Mouse (Mus musculus): ENCODE data around the gene Gm20388. TPM values are rescaled to one million over a fixed set of nuclear protein-coding genes. Genes with fewer than 3 reads are reported as not detected.
A peak's percentile ranks its signal among the peaks of the same experiment; 100 is the strongest.

Gm20388 gene
- polyA plus RNA-seq, 1 experiment = 28.1 TPM

DNA sequence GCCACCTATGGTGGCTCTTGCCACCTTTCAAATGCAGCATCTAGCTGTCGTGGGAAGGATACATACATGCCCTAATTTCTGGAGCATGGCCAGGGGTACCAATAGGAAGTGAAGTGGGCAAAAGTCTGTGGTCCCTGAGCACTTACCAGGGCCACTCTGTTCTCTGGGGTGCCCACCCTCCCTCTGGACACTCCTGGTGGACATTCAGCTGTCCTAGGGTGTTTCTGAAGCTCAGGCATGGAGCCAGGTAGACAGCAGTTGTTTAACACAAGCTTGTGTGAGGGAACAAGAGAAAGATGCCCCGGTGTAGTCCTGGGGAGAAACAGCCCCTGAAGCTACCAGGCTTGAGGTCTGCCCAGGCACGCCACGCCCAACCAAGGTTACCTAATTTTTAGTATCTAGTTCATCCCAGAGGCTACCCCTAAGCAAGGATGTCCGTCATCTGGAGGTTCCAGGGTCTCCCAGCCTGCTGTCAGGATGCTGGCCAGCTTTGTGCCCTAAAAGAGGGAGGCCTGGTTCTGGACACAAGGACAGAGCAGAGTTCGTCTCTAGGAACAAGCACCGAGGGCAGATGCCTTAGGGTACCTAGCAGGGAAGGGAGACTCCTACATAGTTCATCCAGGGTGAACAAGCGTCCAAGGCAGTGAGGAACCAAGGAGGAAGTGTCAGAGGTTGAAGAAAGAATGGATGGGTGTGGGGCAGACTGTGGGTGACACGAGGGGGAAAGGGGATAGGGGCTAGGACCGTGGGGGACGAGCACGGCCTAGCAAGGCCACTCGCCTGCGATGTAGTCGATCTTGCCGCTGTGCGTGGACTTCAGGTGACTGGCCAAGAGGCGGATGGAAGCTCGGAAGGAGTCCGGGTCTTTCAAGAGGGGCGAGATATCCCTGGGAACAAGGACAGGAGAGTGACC lies 2665.3 kb downstream of the Gm20388 start:
- H3K9me3 ChIP-seq (replicated peaks; ENCODE audit: control insufficient read depth, insufficient read depth, low read length, poor library complexity, severe bottlenecking) = no peaks in the 10 kb centered on the region
- peak overlapping the region; percentile 65 for H3K27ac ChIP-seq (ENCODE audit: insufficient read depth, low read length)
- peak overlapping the region; percentile 93 for H3K4me3 ChIP-seq (ENCODE audit: low read depth, low read length)
- H3K27me3 ChIP-seq (ENCODE audit: control insufficient read depth, insufficient read depth, low read length, poor library complexity, severe bottlenecking) = no peaks in the 10 kb centered on the region
- peaks cover 29% of the 10 kb centered on the region for H3K36me3 ChIP-seq (ENCODE audit: control insufficient read depth, insufficient read depth, low read length, poor library complexity, severe bottlenecking)
- TF ChIP-seq CTCF (IDR thresholded peaks at IDR 0.05; ENCODE audit: low read depth, low read length) (no peak), EP300 (IDR thresholded peaks at IDR 0.05; ENCODE audit: insufficient read depth, low read depth, low read length) (no peak), POLR2A (IDR thresholded peaks at IDR 0.05; ENCODE audit: insufficient read depth, low read length) (no peak)
- H3K9ac ChIP-seq (ENCODE audit: low read depth, poor library complexity, severe bottlenecking) = peak overlapping the region; percentile 91
- H3K4me1 ChIP-seq (ENCODE audit: control insufficient read depth, insufficient read depth, low read length) = peaks cover 14% of the 10 kb centered on the region

GRCm38 (mm10) chr8:122576648-122577022 lies 2666.0 kb downstream of the Gm20388 start, which contains the start of gene Aprt:
Gene Aprt, minus strand, starts transcription at chr8:122576909.
- peak within 1 kb of the TSS; percentile 93 for H3K4me3 ChIP-seq (ENCODE audit: low read depth, low read length)
- peaks cover 14% of the 10 kb centered on the region for H3K4me1 ChIP-seq (ENCODE audit: control insufficient read depth, insufficient read depth, low read length)
- H3K27me3 ChIP-seq (ENCODE audit: control insufficient read depth, insufficient read depth, low read length, poor library complexity, severe bottlenecking) = no peaks in the 10 kb centered on the region
- H3K27ac ChIP-seq (ENCODE audit: insufficient read depth, low read length) = peak within 1 kb of the TSS; percentile 83
- TF ChIP-seq EP300 (IDR thresholded peaks at IDR 0.05; ENCODE audit: insufficient read depth, low read depth, low read length) (peak; percentile 49; the same call in 1 of the 2 replicates), CTCF (IDR thresholded peaks at IDR 0.05; ENCODE audit: low read depth, low read length) (no peak), POLR2A (IDR thresholded peaks at IDR 0.05; ENCODE audit: insufficient read depth, low read length) (peak; percentile 93)
- H3K9me3 ChIP-seq (replicated peaks; ENCODE audit: control insufficient read depth, insufficient read depth, low read length, poor library complexity, severe bottlenecking) = no peaks in the 10 kb centered on the region
- H3K9ac ChIP-seq (ENCODE audit: low read depth, poor library complexity, severe bottlenecking) = peak within 1 kb of the TSS; percentile 91
- peaks cover 22% of the 10 kb centered on the region for H3K36me3 ChIP-seq (ENCODE audit: control insufficient read depth, insufficient read depth, low read length, poor library complexity, severe bottlenecking)

DNA sequence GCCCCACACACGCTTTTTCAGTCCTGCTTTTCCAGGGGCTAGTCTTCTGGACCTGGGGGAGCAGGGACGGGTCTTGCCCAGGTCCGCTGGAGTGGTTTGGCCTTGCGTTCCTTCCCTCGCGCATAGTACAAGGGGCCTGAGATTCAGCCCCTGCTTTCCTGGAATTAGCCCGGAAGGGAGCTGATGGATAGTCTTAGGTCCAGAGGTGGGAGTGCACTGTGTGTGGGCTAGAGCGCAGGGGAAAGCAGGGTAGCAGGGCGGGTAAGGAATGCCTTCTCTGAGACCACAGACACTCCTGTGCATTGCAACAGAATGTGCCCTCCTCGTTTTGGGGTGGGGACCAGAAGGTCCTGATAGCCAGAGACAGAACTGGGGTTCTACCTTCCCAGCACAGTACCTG lies 2666.5 kb downstream of the Gm20388 start:
- no peak for TF ChIP-seq CTCF (IDR thresholded peaks at IDR 0.05; ENCODE audit: low read depth, low read length)
- TF ChIP-seq POLR2A (IDR thresholded peaks at IDR 0.05; ENCODE audit: insufficient read depth, low read length) = no peak
- TF ChIP-seq EP300 (IDR thresholded peaks at IDR 0.05; ENCODE audit: insufficient read depth, low read depth, low read length) = no peak
- H3K36me3 ChIP-seq (ENCODE audit: control insufficient read depth, insufficient read depth, low read length, poor library complexity, severe bottlenecking) = peaks cover 17% of the 10 kb centered on the region
- peak overlapping the region; percentile 91 for H3K9ac ChIP-seq (ENCODE audit: low read depth, poor library complexity, severe bottlenecking)
- H3K9me3 ChIP-seq (replicated peaks; ENCODE audit: control insufficient read depth, insufficient read depth, low read length, poor library complexity, severe bottlenecking) = no peaks in the 10 kb centered on the region
- no peaks in the 10 kb centered on the region for H3K27me3 ChIP-seq (ENCODE audit: control insufficient read depth, insufficient read depth, low read length, poor library complexity, severe bottlenecking)
- H3K27ac ChIP-seq (ENCODE audit: insufficient read depth, low read length) = peak overlapping the region; percentile 83
- peak overlapping the region; percentile 35 for H3K4me3 ChIP-seq (ENCODE audit: low read depth, low read length)
- peaks cover 14% of the 10 kb centered on the region for H3K4me1 ChIP-seq (ENCODE audit: control insufficient read depth, insufficient read depth, low read length)

DNA sequence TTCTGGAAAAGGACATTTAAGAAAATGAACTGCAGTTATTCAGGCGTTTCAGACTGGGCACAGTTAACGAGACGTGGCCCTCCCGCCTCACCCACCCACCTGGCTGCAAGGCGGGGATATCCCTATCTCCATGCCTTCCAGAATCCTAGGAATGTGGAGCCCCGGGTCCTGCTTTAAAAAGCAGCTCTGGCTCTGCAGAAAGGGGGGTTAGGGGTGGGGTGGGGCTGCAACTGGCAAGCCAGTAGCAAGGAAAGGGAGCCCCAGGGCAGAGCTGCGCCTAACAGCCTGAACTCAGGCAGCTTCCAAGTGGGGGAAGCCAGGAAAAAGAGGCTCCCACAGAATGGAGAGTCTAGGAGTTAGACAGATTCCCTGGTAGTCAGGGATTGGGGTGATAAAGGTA lies 2668.6 kb downstream of the Gm20388 start:
- Histone ChIP-seq H3K9ac (ENCODE audit: low read depth, poor library complexity, severe bottlenecking) (no peak overlapping the region), H3K4me1 (ENCODE audit: control insufficient read depth, insufficient read depth, low read length) (peaks cover 14% of the 10 kb centered on the region), H3K36me3 (ENCODE audit: control insufficient read depth, insufficient read depth, low read length, poor library complexity, severe bottlenecking) (peaks cover 3% of the 10 kb centered on the region), H3K27ac (ENCODE audit: insufficient read depth, low read length) (0 out of 2 replicates have a peak overlapping the region, but pooled peaks have one; percentile 21), H3K4me3 (ENCODE audit: low read depth, low read length) (no peak overlapping the region), H3K27me3 (ENCODE audit: control insufficient read depth, insufficient read depth, low read length, poor library complexity, severe bottlenecking) (no peaks in the 10 kb centered on the region), H3K9me3 (replicated peaks; ENCODE audit: control insufficient read depth, insufficient read depth, low read length, poor library complexity, severe bottlenecking) (no peaks in the 10 kb centered on the region)
- TF ChIP-seq EP300 (IDR thresholded peaks at IDR 0.05; ENCODE audit: insufficient read depth, low read depth, low read length) (peak; percentile 41; the same call in 1 of the 2 replicates), POLR2A (IDR thresholded peaks at IDR 0.05; ENCODE audit: insufficient read depth, low read length) (no peak), CTCF (IDR thresholded peaks at IDR 0.05; ENCODE audit: low read depth, low read length) (no peak)

- H3K27ac ChIP-seq (ENCODE audit: insufficient read depth, low read length) = no peak overlapping the region
- no peak overlapping the region for H3K9ac ChIP-seq (ENCODE audit: low read depth, poor library complexity, severe bottlenecking)
- no peaks in the 10 kb centered on the region for H3K27me3 ChIP-seq (ENCODE audit: control insufficient read depth, insufficient read depth, low read length, poor library complexity, severe bottlenecking)
- H3K4me1 ChIP-seq (ENCODE audit: control insufficient read depth, insufficient read depth, low read length) = peaks cover 14% of the 10 kb centered on the region
- no peak overlapping the region for H3K4me3 ChIP-seq (ENCODE audit: low read depth, low read length)
- no peak for TF ChIP-seq CTCF (IDR thresholded peaks at IDR 0.05; ENCODE audit: low read depth, low read length)
- TF ChIP-seq EP300 (IDR thresholded peaks at IDR 0.05; ENCODE audit: insufficient read depth, low read depth, low read length) = no peak
- TF ChIP-seq POLR2A (IDR thresholded peaks at IDR 0.05; ENCODE audit: insufficient read depth, low read length) = no peak
- H3K36me3 ChIP-seq (ENCODE audit: control insufficient read depth, insufficient read depth, low read length, poor library complexity, severe bottlenecking) = no peaks in the 10 kb centered on the region
- H3K9me3 ChIP-seq (replicated peaks; ENCODE audit: control insufficient read depth, insufficient read depth, low read length, poor library complexity, severe bottlenecking) = no peaks in the 10 kb centered on the region
Measured at GRCm38 (mm10) chr8:122580926-122581325, 2670.3 kb downstream of the Gm20388 start.

GRCm38 (mm10) chr8:122584981-122585380 lies 2674.3 kb downstream of the Gm20388 start:
- H3K9me3 ChIP-seq (replicated peaks; ENCODE audit: control insufficient read depth, insufficient read depth, low read length, poor library complexity, severe bottlenecking) = no peaks in the 10 kb centered on the region
- H3K4me1 ChIP-seq (ENCODE audit: control insufficient read depth, insufficient read depth, low read length) = peaks cover 10% of the 10 kb centered on the region
- H3K4me3 ChIP-seq (ENCODE audit: low read depth, low read length) = no peak overlapping the region
- no peaks in the 10 kb centered on the region for H3K36me3 ChIP-seq (ENCODE audit: control insufficient read depth, insufficient read depth, low read length, poor library complexity, severe bottlenecking)
- no peaks in the 10 kb centered on the region for H3K27me3 ChIP-seq (ENCODE audit: control insufficient read depth, insufficient read depth, low read length, poor library complexity, severe bottlenecking)
- no peak overlapping the region for H3K27ac ChIP-seq (ENCODE audit: insufficient read depth, low read length)
- TF ChIP-seq CTCF (IDR thresholded peaks at IDR 0.05; ENCODE audit: low read depth, low read length) (no peak), POLR2A (IDR thresholded peaks at IDR 0.05; ENCODE audit: insufficient read depth, low read length) (no peak)
- H3K9ac ChIP-seq (ENCODE audit: low read depth, poor library complexity, severe bottlenecking) = no peak overlapping the region

All from ES-Bruce4 (cell line).